Mouse (Mus musculus): ENCODE measurements at regions not wholly inside any gene's neighbourhood (a gene's known extent, or its start where the extent isn't known, plus 50 kb on each side); places are given as distances from the start of the nearest gene placed in this dataset.
"Not testable (repeated sequence)": the region's sequence is repeated elsewhere in the genome, so short reads cannot be mapped to it uniquely, and the experiment has no call there.

- no peak for DNase-seq (ENCODE audit: extremely low spot score)
Measured at GRCm38 (mm10) chr12:90664436-90664835, 73.8 kb downstream of the Dio2 start.

- no peak for DNase-seq (ENCODE audit: extremely low spot score)
Measured at GRCm38 (mm10) chr12:90645452-90645851, 92.8 kb downstream of the Dio2 start.

- DNase-seq (ENCODE audit: extremely low spot score) = peak; percentile 39
Measured at GRCm38 (mm10) chr12:90643891-90644290, 94.3 kb downstream of the Dio2 start.

DNA sequence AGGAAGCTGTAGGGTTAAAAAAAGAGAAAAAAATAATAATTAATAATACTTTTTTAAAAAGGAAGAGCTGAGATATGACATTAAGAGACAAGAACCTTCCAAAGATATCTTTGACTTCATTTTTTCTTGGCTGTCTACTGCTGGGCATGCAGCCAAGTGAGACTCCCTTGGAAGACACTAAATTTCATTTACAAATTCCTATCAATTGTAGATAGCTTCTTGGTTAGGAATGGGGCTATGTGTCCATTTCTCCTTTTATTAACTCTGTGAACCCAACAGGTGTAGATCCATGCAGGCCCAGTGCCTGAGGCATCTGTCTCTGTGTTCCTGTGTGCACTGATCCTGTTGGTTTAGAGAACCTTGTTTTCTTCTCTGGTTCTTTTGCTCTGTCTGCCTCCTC lies 113.4 kb downstream of the Dio2 start:
- no peak for DNase-seq (ENCODE audit: extremely low spot score)

DNA sequence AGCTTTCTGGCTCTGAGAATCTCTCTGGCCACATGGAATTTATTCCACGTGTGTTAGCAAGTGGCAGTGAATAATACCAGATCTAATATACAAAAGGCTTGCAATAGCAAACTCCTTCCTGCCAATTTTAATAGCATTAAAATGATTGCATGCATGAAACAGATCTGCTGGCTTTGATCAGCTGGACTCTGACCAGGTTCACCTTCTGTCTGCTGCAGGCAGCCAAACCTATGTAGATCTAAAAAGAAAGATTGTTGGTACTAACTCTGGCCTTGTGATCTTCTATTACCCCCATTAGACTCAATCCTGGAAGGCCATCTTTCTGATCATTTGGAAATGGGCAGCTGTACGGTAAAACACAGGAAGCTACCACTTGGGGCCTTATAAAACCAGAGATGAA lies 114.8 kb downstream of the Dio2 start:
- DNase-seq (ENCODE audit: extremely low spot score) = no peak

DNA sequence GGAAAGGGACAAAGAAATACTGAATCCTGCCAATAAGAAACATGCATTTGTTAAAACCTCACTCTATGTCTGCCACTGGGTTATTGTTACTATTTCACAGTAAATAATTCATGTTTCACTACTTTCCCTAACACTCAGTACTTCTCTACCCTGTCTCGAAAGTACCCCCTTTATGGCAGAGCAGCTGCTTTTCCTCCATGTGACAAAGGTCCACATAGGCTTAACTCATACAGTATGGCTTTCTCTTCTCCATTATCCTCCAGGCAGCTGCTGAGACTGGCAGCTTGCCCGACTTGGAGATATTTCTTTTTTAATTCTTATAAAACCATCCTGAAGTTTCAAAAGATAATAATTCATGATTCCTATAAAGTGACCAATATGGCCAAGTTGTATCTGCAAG lies 129.4 kb downstream of the Dio2 start:
- DNase-seq (ENCODE audit: extremely low spot score) = no peak

- no peak for DNase-seq (ENCODE audit: extremely low spot score)
Measured at GRCm38 (mm10) chr12:90607894-90608293, 130.3 kb downstream of the Dio2 start.

DNA sequence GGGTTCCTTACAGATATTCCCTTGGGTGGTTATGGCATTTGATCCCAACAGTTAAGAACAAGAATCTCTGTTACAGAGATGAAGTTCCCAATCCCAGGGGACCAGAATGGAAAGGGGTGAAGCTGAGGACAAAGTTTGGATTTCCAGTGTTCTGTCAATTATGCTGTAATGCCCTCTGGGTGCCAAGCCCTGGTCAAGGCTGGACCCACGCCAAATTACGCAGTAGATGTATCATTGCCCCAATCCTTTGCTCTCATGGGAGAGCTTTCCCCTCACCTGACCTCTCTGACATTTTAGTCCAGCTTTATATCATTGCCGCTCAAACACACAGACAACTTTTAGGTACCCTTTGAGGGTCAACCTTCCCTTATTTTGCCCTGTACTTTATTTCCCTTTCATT lies 158.2 kb downstream of the Dio2 start:
- no peak for DNase-seq (ENCODE audit: extremely low spot score)

GRCm38 (mm10) chr12:90576103-90576502 lies 162.1 kb downstream of the Dio2 start:
- DNase-seq (ENCODE audit: extremely low spot score) = no peak

GRCm38 (mm10) chr12:90571907-90572306 lies 166.3 kb downstream of the Dio2 start:
- no peak for DNase-seq (ENCODE audit: extremely low spot score)

GRCm38 (mm10) chr12:90571506-90571905 lies 166.7 kb downstream of the Dio2 start:
- no peak for DNase-seq (ENCODE audit: extremely low spot score)

DNA sequence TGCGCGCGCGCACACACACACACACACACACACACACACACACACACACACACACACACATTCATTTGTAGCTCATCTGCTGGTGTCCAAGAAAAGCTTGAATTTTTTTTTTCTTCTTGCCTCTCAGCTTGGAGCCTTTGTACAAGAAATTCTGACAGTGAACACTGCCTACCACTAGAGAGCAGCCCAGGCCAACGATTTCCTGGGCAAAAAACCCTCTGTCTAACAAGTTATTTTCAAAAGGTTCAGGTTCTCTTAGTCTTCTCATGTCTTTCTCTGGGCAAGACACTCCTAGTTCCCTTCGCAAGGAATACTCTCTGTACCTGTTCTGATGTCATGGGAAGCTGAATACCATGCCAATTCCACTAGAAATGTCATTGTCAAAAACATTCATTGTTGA lies 171.9 kb downstream of the Dio2 start:
- peak; percentile 36 for DNase-seq (ENCODE audit: extremely low spot score)

DNA sequence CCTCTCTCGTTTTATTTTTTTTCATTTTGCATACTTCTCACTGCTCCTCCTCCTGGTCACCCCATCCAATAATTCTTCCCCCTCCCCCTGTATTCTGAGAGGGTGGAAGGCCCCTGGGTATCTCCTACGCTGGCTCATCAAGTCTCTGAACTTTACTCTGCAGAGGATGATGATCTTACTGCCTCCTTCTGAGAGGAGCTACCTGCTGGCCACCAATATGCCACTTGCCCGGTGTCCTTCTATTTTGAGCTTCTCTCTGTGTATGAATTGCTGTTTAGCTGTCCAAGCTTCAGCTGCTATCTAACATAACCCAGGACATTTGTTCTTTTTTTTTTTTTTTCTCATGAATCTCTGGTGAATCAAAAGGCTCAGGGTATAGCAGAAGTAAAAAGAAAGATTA lies 173.2 kb downstream of the Dio2 start:
- no peak for DNase-seq (ENCODE audit: extremely low spot score)

GRCm38 (mm10) chr12:90564594-90564993 lies 173.6 kb downstream of the Dio2 start:
- DNase-seq (ENCODE audit: extremely low spot score) = not testable (repeated sequence)

- DNase-seq (ENCODE audit: extremely low spot score) = no peak
Measured at GRCm38 (mm10) chr12:90542361-90542760, 195.9 kb downstream of the Dio2 start.
